Mouse (Mus musculus): ENCODE data around the gene Rgl3. TPM values are rescaled to one million over a fixed set of nuclear protein-coding genes. Genes with fewer than 3 reads are reported as not detected.

Rgl3 gene
- polyA plus RNA-seq, 1 experiment from 2014 or later = 1.8 TPM

DNA sequence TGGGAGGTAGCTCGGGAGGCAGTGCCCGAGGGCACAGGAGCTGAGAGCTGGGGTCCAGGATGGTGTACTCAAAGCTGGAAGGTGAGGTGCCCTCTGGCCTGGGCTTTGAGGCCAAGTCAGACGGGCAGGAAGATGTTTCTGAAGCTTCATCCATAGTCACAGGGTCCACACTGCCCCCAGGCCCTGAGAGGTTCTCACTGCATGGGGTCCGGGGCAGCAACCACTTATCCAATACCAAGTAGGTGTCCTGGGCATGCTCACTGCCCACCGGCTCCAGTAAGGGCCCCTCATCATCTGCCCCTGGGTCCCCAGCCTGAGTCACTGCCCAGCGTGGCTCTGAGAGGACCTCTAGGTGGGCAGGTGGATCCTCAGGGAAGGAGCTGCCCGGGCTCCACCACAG is 30.0 kb downstream of the Rgl3 start:
- 89% methylated on average over 7 of the region's 7 CpGs for WGBS
- Histone ChIP-seq H3K36me3 (no peaks in the 10 kb centered on the region), H3K4me2 (no peak overlapping the region), H3K27me3 (peaks cover 32% of the 10 kb centered on the region), H3K27ac (no peak overlapping the region), H3K4me1 (replicated peaks) (peaks cover 42% of the 10 kb centered on the region), H3K4me3 (no peak overlapping the region), H3K9me3 (replicated peaks) (no peaks in the 10 kb centered on the region), H3K9ac (no peak overlapping the region)
- ATAC-seq (replicated peaks; ENCODE audit: insufficient number of reproducible peaks, insufficient read depth, low FRiP score, low read depth) = no peak

DNA sequence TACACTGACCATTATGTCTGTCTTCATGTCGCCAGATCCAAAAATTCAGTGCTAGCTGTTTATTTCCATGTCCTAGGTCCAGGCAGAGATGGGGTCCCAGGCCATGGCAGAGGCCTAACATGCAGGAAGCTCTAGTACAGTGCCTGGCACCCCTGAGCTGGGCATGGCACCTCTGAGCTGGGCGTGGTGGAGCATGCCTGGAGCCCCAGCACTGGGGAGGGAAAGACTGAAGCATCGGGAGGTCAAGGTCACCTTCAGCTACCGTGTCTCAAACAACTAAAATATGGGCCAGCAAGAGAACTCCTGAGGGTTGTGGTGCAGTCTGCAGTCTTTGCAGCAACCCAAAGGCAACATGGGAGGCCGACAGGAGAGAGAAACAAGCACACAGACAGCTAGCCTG is 30.9 kb downstream of the Rgl3 start:
- Histone ChIP-seq H3K4me1 (replicated peaks) (peaks cover 38% of the 10 kb centered on the region), H3K27me3 (peaks cover 31% of the 10 kb centered on the region), H3K9me3 (replicated peaks) (no peaks in the 10 kb centered on the region), H3K27ac (no peak overlapping the region), H3K36me3 (no peaks in the 10 kb centered on the region), H3K9ac (no peak overlapping the region), H3K4me2 (no peak overlapping the region), H3K4me3 (no peak overlapping the region)
- 57% methylated on average over 5 of the region's 5 CpGs for WGBS
- ATAC-seq (replicated peaks; ENCODE audit: insufficient number of reproducible peaks, insufficient read depth, low FRiP score, low read depth) = no peak

DNA sequence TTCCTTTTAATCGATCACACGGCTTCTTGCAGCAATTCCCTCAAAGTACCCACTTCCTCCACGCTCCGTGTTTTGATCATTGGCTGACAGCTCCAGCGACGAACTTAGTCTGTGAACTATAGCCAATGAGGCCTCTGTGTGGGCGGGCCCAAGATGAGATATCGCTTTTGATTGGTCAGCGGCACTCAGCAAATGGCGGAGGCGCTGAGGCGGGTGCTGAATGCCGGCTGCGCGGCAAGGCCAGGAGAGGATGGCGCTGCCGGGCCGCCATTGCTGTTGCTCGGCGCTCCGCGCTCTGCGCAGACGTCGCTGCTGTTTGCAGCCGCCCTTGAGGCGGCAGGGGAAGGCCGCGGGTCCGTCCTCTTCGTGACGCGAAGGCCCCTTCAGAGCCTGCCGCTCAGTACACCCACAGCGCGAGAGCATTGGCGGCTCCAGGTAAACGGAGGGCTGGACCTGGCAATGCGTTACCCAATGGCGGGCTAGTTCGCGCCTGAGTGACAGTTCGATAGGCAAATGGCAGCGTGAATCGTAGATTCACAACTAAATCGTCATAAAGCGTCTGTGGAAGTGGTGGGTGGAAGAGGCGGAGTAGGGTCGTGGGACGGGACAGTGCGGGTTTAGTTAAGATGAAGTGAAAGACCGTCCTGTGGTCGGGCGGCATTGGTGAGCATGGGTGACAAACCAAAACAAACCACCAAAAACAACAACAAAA is 33.5 kb downstream of the Rgl3 start, which contains the start of gene Swsap1:
Swsap1 (plus strand) TSS at position 186 of the 712 bp plus-strand sequence.
- H3K27me3 ChIP-seq = peaks cover 6% of the 10 kb centered on the region
- H3K36me3 ChIP-seq = no peaks in the 10 kb centered on the region
- no peaks in the 10 kb centered on the region for H3K9me3 ChIP-seq (replicated peaks)
- peak; percentile 97 for ATAC-seq (replicated peaks; ENCODE audit: insufficient number of reproducible peaks, insufficient read depth, low FRiP score, low read depth)
- peak within 1 kb of the TSS; percentile 65 for H3K4me2 ChIP-seq
- H3K9ac ChIP-seq = peak within 1 kb of the TSS; percentile 89
- under 1% methylated on average over 54 of the region's 54 CpGs for WGBS
- H3K4me1 ChIP-seq (replicated peaks) = peaks cover 11% of the 10 kb centered on the region
- peak within 1 kb of the TSS; percentile 83 for H3K4me3 ChIP-seq
- H3K27ac ChIP-seq = peak within 1 kb of the TSS; percentile 96

DNA sequence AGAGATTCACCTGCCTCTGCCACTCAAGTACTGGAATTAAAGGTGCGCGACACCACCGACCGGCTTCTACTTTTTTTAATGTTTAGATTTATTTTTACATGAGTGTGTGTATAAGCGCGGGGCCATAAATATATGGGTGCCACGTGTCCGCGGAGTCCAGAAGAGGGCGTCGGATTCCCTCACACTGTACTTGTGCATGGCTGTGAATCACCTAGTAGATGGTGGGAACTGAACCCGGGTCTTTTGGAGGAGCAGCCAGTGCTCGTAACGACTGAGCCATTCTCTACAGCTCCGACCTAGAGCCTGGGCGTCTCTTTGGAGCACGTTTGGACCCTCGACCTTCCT is 34.0 kb downstream of the Rgl3 start:
- Histone ChIP-seq H3K36me3 (no peaks in the 10 kb centered on the region), H3K27ac (peak overlapping the region; percentile 96), H3K27me3 (peaks cover 1% of the 10 kb centered on the region), H3K4me1 (replicated peaks) (peaks cover 9% of the 10 kb centered on the region), H3K4me3 (peak overlapping the region; percentile 83), H3K4me2 (peak overlapping the region; percentile 65), H3K9me3 (replicated peaks) (no peaks in the 10 kb centered on the region), H3K9ac (peak overlapping the region; percentile 22; the same call in 1 of the 2 replicates)
- 2% methylated on average over 18 of the region's 18 CpGs for WGBS
- ATAC-seq (replicated peaks; ENCODE audit: insufficient number of reproducible peaks, insufficient read depth, low FRiP score, low read depth) = peak; percentile 54

DNA sequence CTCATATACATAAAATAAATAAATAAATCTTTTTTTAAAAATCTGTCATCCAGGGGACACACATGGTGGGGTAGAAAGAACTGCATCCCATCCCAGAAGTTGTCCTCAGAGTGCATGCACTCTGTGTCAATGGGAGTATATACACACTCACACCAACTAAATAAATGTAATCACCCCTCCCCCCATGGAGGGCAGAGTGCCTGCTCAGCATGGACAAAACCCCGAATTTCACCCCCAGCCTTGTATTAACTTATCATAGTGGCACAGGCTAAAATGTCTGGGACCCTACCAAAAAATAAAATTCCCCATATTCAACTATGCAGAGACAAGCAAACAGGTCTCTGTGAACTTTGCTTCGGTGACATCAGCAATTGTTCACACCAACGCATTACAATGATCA is 34.6 kb downstream of the Rgl3 start:
- Histone ChIP-seq H3K27ac (no peak overlapping the region), H3K4me1 (replicated peaks) (peaks cover 9% of the 10 kb centered on the region), H3K9ac (no peak overlapping the region), H3K27me3 (peaks cover 2% of the 10 kb centered on the region; the same call in 1 of the 2 replicates), H3K9me3 (replicated peaks) (no peaks in the 10 kb centered on the region), H3K4me2 (peak overlapping the region; percentile 65), H3K36me3 (no peaks in the 10 kb centered on the region), H3K4me3 (no peak overlapping the region)
- no peak for ATAC-seq (replicated peaks; ENCODE audit: insufficient number of reproducible peaks, insufficient read depth, low FRiP score, low read depth)
- WGBS = 78% methylated on average over 3 of the region's 3 CpGs

DNA sequence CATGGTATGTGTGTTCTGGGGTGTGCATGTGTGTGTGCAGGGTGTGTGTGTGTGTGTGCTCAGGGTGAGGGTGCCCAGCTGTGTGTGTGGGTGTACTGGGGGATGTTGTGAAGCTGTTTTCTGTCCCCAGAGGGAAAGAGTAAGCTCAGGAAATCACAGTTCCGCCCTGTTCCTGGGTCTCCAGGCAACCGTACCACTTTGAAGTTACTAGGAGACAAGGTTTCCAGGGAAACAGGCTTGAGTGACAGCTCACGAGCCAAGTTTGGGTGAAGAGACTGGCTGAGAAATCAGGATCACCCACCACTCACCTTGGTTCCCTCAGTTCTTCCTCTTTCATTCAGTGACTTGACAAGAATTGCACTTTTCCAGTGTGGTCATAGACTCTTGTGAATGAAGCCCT is 35.6 kb downstream of the Rgl3 start:
- H3K9me3 ChIP-seq (replicated peaks) = no peaks in the 10 kb centered on the region
- H3K36me3 ChIP-seq = no peaks in the 10 kb centered on the region
- peaks cover 9% of the 10 kb centered on the region for H3K4me1 ChIP-seq (replicated peaks)
- no peak overlapping the region for H3K27ac ChIP-seq
- no peak overlapping the region for H3K4me3 ChIP-seq
- no peak overlapping the region for H3K4me2 ChIP-seq
- H3K9ac ChIP-seq = no peak overlapping the region
- peaks cover 10% of the 10 kb centered on the region; the same call in 1 of the 2 replicates for H3K27me3 ChIP-seq
- WGBS = 12% methylated on average over 3 of the region's 3 CpGs
- ATAC-seq (replicated peaks; ENCODE audit: insufficient number of reproducible peaks, insufficient read depth, low FRiP score, low read depth) = no peak

DNA sequence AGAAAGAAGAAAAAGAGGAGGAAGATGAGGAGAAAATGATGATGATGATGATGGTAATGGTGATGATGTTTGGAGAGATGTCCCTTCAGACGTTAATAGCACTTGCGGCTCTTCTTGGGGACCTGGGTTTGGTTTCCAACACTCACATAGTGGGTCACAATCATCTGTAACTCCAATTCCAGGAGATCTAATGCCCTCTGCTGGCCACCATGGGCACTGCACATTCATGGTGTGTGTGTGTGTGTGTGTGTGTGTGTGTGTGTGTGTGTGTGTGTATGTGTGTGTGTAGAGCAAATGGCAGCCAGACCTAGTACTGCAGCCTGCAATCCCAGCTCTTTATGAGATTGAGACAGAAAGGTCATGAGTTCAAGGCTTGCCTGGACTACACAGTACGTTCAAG is 37.3 kb downstream of the Rgl3 start:
- ATAC-seq (replicated peaks; ENCODE audit: insufficient number of reproducible peaks, insufficient read depth, low FRiP score, low read depth) = no peak
- Histone ChIP-seq H3K36me3 (no peaks in the 10 kb centered on the region), H3K4me3 (no peak overlapping the region), H3K9ac (no peak overlapping the region), H3K4me1 (replicated peaks) (peaks cover 9% of the 10 kb centered on the region), H3K27me3 (peaks cover 25% of the 10 kb centered on the region), H3K4me2 (no peak overlapping the region), H3K27ac (no peak overlapping the region), H3K9me3 (replicated peaks) (no peaks in the 10 kb centered on the region)
- 69% methylated on average over 3 of the region's 3 CpGs for WGBS

DNA sequence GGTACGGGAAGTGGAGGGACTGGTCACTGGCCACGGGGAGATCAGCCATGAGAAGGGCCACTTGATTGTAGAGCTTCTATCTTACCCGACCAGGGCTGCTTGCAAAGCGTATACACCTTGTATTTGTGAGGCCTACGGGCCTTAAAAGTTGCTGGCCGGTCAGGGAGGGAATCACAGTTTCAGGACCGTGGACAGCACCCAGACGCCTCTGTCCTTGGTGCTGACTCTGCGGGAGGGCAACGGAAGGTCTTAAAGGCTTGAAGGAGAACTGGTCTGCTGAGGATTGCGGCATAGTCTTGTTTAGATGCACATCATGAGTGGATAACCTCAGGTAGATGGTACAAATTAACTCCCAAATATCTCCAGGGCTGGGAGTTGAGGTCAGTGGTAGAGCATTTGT is 38.9 kb downstream of the Rgl3 start:
- H3K36me3 ChIP-seq = no peaks in the 10 kb centered on the region
- WGBS = 16% methylated on average over 11 of the region's 11 CpGs
- H3K4me3 ChIP-seq = no peak overlapping the region
- H3K27ac ChIP-seq = no peak overlapping the region
- H3K9ac ChIP-seq = no peak overlapping the region
- ATAC-seq (replicated peaks; ENCODE audit: insufficient number of reproducible peaks, insufficient read depth, low FRiP score, low read depth) = no peak
- H3K27me3 ChIP-seq = peaks cover 36% of the 10 kb centered on the region
- H3K4me1 ChIP-seq (replicated peaks) = peaks cover 3% of the 10 kb centered on the region
- no peaks in the 10 kb centered on the region for H3K9me3 ChIP-seq (replicated peaks)
- no peak overlapping the region for H3K4me2 ChIP-seq

DNA sequence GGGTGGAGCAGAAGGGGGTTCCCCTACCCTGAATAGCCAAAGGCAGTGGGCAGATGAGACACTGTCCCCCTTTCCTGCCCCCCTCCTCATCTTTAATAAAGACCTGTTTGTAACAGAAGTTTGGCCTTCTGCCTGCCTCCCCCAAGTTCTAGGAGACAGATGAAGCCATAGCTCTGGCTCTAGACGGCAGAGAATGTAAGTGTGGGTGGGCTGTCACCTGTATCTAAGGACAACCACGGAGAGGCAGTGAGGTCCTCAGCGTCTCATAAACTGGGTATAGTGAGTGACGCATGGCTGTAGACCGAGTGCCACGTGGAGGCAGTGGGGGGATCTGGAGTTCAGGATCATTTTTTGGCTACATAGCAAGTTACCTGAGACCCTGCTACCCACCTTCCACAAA is 40.5 kb downstream of the Rgl3 start:
- Histone ChIP-seq H3K27me3 (peaks cover 42% of the 10 kb centered on the region), H3K4me1 (replicated peaks) (peaks cover 3% of the 10 kb centered on the region), H3K27ac (no peak overlapping the region), H3K36me3 (no peaks in the 10 kb centered on the region), H3K9me3 (replicated peaks) (no peaks in the 10 kb centered on the region), H3K9ac (no peak overlapping the region), H3K4me2 (no peak overlapping the region), H3K4me3 (no peak overlapping the region)
- no peak for ATAC-seq (replicated peaks; ENCODE audit: insufficient number of reproducible peaks, insufficient read depth, low FRiP score, low read depth)
- 62% methylated on average over 6 of the region's 6 CpGs for WGBS

DNA sequence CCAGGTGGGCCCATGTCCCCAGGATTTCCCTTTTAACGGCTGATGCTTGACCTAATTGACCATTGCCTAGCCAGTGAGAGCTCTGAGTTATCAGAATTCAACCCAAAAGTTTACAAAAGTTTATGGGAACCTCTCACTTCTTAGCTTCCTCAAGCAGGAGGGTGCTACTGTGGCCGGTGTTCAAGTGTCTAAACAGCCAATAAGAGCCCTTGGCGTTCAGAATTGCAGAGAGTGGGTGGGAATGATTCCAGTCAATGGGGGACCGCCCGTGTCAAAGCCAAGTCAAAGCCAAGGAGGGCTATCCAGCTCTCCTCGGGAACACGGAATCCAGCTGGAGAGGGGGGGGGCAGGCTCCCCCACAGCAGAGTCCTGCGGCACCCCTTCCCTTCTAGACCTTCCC is 41.1 kb downstream of the Rgl3 start:
- 57% methylated on average over 8 of the region's 8 CpGs for WGBS
- Histone ChIP-seq H3K4me3 (no peak overlapping the region), H3K27me3 (peaks cover 46% of the 10 kb centered on the region), H3K4me1 (replicated peaks) (peaks cover 3% of the 10 kb centered on the region), H3K36me3 (no peaks in the 10 kb centered on the region), H3K9me3 (replicated peaks) (no peaks in the 10 kb centered on the region), H3K27ac (no peak overlapping the region), H3K9ac (no peak overlapping the region), H3K4me2 (no peak overlapping the region)
- ATAC-seq (replicated peaks; ENCODE audit: insufficient number of reproducible peaks, insufficient read depth, low FRiP score, low read depth) = no peak

DNA sequence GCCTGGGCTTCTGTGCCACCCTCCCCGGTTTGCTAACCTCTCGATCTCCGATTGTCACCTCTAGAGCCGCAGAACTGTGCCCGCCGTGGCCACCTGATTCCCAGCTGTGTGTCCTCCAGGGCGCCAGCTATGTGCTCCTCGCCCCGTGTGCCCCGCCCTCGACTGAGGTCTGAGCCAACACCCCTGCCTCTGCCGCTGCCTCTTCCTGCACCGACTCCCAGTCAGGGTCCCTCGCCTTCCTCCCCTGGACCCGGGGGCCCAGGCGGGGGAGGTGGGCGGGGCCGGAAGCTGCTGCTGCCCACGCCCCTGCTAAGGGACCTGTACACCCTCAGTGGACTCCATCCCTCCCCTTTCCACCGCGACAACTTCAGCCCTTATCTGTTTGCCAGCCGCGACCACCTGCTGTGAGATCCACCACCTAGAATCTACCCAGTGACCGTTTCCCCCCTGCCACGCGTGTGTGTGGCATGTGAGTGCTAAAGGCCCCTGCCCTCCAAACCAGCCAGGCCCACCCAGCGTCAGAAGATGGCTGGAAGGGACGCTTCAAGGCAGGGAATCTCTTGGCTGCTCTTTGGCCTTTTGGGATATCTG is 41.6 kb downstream of the Rgl3 start:
- Histone ChIP-seq H3K27ac (no peak overlapping the region), H3K4me1 (replicated peaks) (peaks cover 3% of the 10 kb centered on the region), H3K36me3 (no peaks in the 10 kb centered on the region), H3K27me3 (peaks cover 46% of the 10 kb centered on the region), H3K9ac (no peak overlapping the region), H3K9me3 (replicated peaks) (no peaks in the 10 kb centered on the region), H3K4me3 (no peak overlapping the region), H3K4me2 (peak overlapping the region; percentile 27; the same call in 1 of the 2 replicates)
- 4% methylated on average over 23 of the region's 28 CpGs for WGBS
- no peak for ATAC-seq (replicated peaks; ENCODE audit: insufficient number of reproducible peaks, insufficient read depth, low FRiP score, low read depth)

DNA sequence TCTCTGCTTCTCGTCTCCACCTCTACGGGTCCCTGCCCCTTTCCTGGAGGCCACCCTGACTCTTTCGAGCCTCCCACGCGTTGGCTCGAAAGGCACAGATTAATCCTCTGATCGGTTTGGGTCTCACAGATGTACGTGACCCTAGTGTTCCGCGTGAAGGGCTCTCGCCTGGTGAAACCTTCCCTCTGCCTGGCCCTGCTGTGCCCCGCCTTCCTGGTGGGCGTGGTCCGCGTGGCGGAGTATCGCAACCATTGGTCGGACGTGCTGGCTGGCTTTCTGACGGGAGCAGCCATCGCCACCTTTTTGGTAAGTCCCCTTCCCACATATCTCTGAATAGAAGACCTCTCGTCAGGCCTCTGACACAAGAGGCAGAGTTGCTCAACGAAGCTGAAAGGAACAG is 45.0 kb downstream of the Rgl3 start:
- ATAC-seq (replicated peaks; ENCODE audit: insufficient number of reproducible peaks, insufficient read depth, low FRiP score, low read depth) = no peak
- WGBS = 19% methylated on average over 23 of the region's 23 CpGs
- no peak overlapping the region for H3K4me3 ChIP-seq

More for the DNA sequence above, 45.0 kb downstream of the Rgl3 start:
- Histone ChIP-seq H3K9ac (no peak overlapping the region), H3K4me2 (no peak overlapping the region), H3K9me3 (replicated peaks) (no peaks in the 10 kb centered on the region), H3K36me3 (no peaks in the 10 kb centered on the region), H3K27ac (no peak overlapping the region), H3K4me1 (replicated peaks) (peaks cover 3% of the 10 kb centered on the region), H3K27me3 (peaks cover 43% of the 10 kb centered on the region)
